Mouse (Mus musculus) small intestine, adult 2 months (tissue): Measurements from ENCODE around the gene 4931409K22Rik.

Experiments used
- CTCF ChIP-seq: fragments of 200-500 bp; IDR thresholded peaks from 2 replicates; pipeline ENCODE4 v1.5.1; 2012; ENCODE audit warnings: low read depth, mild to moderate bottlenecking, control low read depth, inconsistent platforms, low read length, moderate library complexity, mixed read lengths; ENCODE audit not compliant: insufficient replicate concordance, insufficient read length; ENCODE audit errors: extremely low read depth
- POLR2A ChIP-seq: fragments of 200-500 bp; IDR thresholded peaks from 2 replicates; pipeline ENCODE4 v1.6.1; 2012; ENCODE audit warnings: low read depth, mild to moderate bottlenecking, control low read depth, inconsistent platforms, low read length, moderate library complexity

GRCm38 (mm10) chr5:24600236-24600635 lies 43.6 kb upstream of the 4931409K22Rik start:
- no peak for TF ChIP-seq CTCF
- TF ChIP-seq POLR2A, result no peak
